Mouse (Mus musculus) A20 (cell line): ENCODE measurements around the gene Txnip.
"Not testable (repeated sequence)": the region's sequence is repeated elsewhere in the genome, so short reads cannot be mapped to it uniquely, and the experiment has no call there.

Experiments
- DNase-seq: peaks from one replicate; pipeline ENCODE4 v3.0.0-alpha.2; 2011; ENCODE audit warnings: low read depth, low spot score

The Txnip gene

GRCm38 (mm10) chr3:96593374-96593773, 35.6 kb downstream of the Txnip start:
- peak; percentile 63 for DNase-seq

- peak; percentile 97 for DNase-seq
These were observed 36.2 kb downstream of the Txnip start, which contains the start of gene Polr3gl for GRCm38 (mm10) chr3:96593790-96594560. Gene Polr3gl (minus strand): TSS chr3:96594181.

GRCm38 (mm10) chr3:96594851-96595250, 37.1 kb downstream of the Txnip start:
- no peak for DNase-seq

GRCm38 (mm10) chr3:96595661-96596060, 37.9 kb downstream of the Txnip start:
- no peak for DNase-seq

GRCm38 (mm10) chr3:96596228-96596707, 38.5 kb downstream of the Txnip start, which contains the start of gene Ankrd34a:
Gene Ankrd34a (plus strand): TSS chr3:96596636.
- DNase-seq, result no peak

GRCm38 (mm10) chr3:96596855-96597254, 39.1 kb downstream of the Txnip start:
- DNase-seq, result no peak

- no peak for DNase-seq
These were observed 39.7 kb downstream of the Txnip start for GRCm38 (mm10) chr3:96597435-96597891.

- DNase-seq, result no peak
These were observed 40.7 kb downstream of the Txnip start for GRCm38 (mm10) chr3:96598156-96599068.

GRCm38 (mm10) chr3:96599069-96599393, 41.3 kb downstream of the Txnip start:
- DNase-seq, result no peak

- DNase-seq, result no peak
These were observed 41.7 kb downstream of the Txnip start for GRCm38 (mm10) chr3:96599411-96599810.

GRCm38 (mm10) chr3:96600639-96601250, 43.0 kb downstream of the Txnip start, which contains the start of gene Lix1l:
Gene Lix1l (plus strand): TSS chr3:96601149.
- peak; percentile 94 for DNase-seq

- peak; percentile 69 for DNase-seq
These were observed 43.6 kb downstream of the Txnip start for GRCm38 (mm10) chr3:96601251-96601787.

- DNase-seq, result no peak
These were observed 44.4 kb downstream of the Txnip start for GRCm38 (mm10) chr3:96601941-96602703.

GRCm38 (mm10) chr3:96602704-96603084, 44.9 kb downstream of the Txnip start:
- no peak for DNase-seq

GRCm38 (mm10) chr3:96603311-96603710, 45.6 kb downstream of the Txnip start:
- DNase-seq, result no peak

- DNase-seq, result not testable (repeated sequence)
These were observed 48.2 kb downstream of the Txnip start for GRCm38 (mm10) chr3:96606007-96606406.

- DNase-seq, result no peak
These were observed 48.9 kb downstream of the Txnip start for GRCm38 (mm10) chr3:96606618-96607017.
